Mouse (Mus musculus): ENCODE results near the gene Egln2.

Gene Egln2

GRCm38 (mm10) chr7:27132588-27132987, 34.0 kb downstream of the Egln2 start:
- peak; percentile 71 for DNase-seq (ENCODE audit: low read depth)

DNA sequence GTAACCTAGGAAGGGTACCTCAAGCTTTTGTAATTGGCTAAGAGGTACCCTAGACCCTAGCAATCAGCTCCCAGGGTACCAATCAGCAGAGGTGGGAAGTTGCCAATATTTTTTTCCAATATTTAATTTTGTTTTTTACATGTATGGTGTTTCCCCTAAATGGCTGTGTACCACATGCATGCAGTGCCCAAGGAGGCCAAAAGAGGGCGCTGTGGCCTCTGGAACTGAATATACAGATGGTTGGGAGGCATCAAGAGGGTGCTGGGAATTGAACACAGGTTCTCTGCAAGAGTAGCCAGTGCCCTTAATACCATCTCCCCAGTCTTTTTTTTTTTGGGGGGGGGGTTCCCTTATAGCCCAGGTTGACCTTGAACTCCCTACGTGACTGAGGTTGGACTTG, 35.2 kb downstream of the Egln2 start:
- DNase-seq (ENCODE audit: low read depth): no peak

GRCm38 (mm10) chr7:27130521-27131370, 35.9 kb downstream of the Egln2 start:
- DNase-seq (ENCODE audit: low read depth): no peak

GRCm38 (mm10) chr7:27129811-27130210, 36.8 kb downstream of the Egln2 start:
- DNase-seq (ENCODE audit: low read depth): no peak

GRCm38 (mm10) chr7:27128946-27129345, 37.7 kb downstream of the Egln2 start:
- no peak for DNase-seq (ENCODE audit: low read depth)

GRCm38 (mm10) chr7:27128162-27128561, 38.4 kb downstream of the Egln2 start:
- DNase-seq (ENCODE audit: low read depth): peak; percentile 64

GRCm38 (mm10) chr7:27124969-27125368, 41.6 kb downstream of the Egln2 start:
- no peak for DNase-seq (ENCODE audit: low read depth)

GRCm38 (mm10) chr7:27124305-27124832, 42.2 kb downstream of the Egln2 start:
- no peak for DNase-seq (ENCODE audit: low read depth)

- no peak for DNase-seq (ENCODE audit: low read depth)
These were observed 46.9 kb downstream of the Egln2 start, which contains the start of gene Cyp2f2 for GRCm38 (mm10) chr7:27119676-27120075. TSS of gene Cyp2f2 (plus strand) at chr7:27119909.

GRCm38 (mm10) chr7:27118033-27118511, 48.5 kb downstream of the Egln2 start:
- DNase-seq (ENCODE audit: low read depth): peak; percentile 82

DNA sequence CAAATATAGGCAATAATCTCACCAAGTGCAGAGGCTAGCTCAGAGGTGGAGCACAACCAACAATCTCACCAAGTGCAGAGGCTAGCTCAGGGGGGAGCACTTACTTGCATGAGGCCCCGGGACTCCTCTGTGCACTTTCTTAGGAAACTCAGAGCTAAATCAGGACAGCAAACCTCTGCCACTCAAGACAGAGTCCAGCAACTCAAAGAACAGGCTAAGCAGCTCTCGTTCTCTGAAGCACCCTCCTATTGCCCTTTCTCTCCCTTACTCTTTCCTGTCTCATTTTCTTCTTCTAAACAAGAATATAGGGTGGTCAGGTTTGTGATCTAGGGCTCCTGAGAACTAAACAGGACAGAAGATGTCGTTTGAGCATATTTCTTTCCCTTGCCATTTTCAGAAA, 54.6 kb downstream of the Egln2 start:
- DNase-seq (ENCODE audit: low read depth): no peak

DNA sequence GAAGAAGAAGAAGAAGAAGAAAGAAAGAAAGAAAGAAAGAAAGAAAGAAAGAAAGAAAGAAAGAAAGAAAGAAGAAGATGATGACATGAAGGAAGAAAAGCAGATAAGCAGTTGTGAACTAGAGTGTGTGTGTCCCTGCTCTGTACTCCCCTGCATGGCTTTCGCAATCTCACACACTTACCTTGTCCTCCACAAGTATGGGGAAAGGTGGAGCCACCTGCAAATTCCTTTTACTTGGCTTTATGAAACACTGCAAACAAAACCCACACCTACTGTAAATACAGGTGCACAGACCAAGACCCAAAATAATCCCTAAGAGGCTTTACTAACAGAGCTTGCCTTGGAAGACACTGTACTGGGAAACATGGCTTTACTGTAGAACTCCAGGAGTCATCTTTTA, 55.6 kb downstream of the Egln2 start:
- no peak for DNase-seq (ENCODE audit: low read depth)

DNA sequence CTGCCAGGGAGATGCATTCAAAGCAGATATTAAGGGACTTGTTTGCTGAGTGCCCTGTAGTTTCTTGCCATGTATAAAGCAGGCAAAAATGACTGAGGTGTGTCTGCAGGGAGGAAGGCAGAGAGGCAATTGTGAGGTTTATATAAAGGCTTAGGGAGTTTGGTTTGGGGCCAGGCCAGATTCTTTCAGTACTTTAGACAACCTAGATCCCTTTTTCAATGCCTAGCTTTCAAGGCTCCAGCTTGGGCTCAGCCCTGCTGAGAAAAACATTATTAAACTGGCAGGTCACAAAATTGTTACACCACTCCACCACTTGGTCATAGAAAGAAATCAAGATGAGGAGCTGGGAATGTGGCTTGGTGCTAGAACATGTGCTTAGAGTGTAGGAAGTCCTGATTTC, 56.3 kb downstream of the Egln2 start:
- DNase-seq (ENCODE audit: low read depth): no peak

All from NIH3T3 (cell line).